Mouse (Mus musculus) ES-Bruce4 (cell line): ENCODE data around the gene Emsy. TPM values are rescaled to one million over a fixed set of nuclear protein-coding genes. Genes with fewer than 3 reads are reported as not detected.

Experiments used
- H3K27ac ChIP-seq: 2 replicates; pipeline ENCODE4 v1.5.1; 2012; ENCODE audit warnings: low read length, inconsistent platforms; ENCODE audit not compliant: insufficient read depth
- H3K27me3 ChIP-seq: 2 replicates; pipeline ENCODE4 v1.6.1; 2012; ENCODE audit warnings: mild to moderate bottlenecking, low read length, inconsistent platforms; ENCODE audit not compliant: control insufficient read depth, poor library complexity, insufficient read depth, severe bottlenecking
- H3K36me3 ChIP-seq: 2 replicates; pipeline ENCODE4 v1.6.1; 2012; ENCODE audit warnings: inconsistent platforms, mild to moderate bottlenecking, low read length, moderate library complexity; ENCODE audit not compliant: control insufficient read depth, poor library complexity, insufficient read depth, severe bottlenecking
- H3K4me1 ChIP-seq: one replicate; pipeline ENCODE4 v1.8.1; 2011; ENCODE audit warnings: low read length; ENCODE audit not compliant: control insufficient read depth, insufficient read depth
- H3K4me3 ChIP-seq: 2 replicates; pipeline ENCODE4 v1.5.1; 2011; ENCODE audit warnings: low read depth, mild to moderate bottlenecking, low read length
- H3K9ac ChIP-seq: 2 replicates; pipeline ENCODE4 v1.6.1; 2012; ENCODE audit warnings: low read depth, mild to moderate bottlenecking, inconsistent platforms; ENCODE audit not compliant: poor library complexity, severe bottlenecking
- H3K9me3 ChIP-seq: replicated peaks from 2 replicates; pipeline ENCODE4 v1.6.1; 2012; ENCODE audit warnings: mild to moderate bottlenecking, low read length, inconsistent platforms; ENCODE audit not compliant: control insufficient read depth, poor library complexity, insufficient read depth, severe bottlenecking
- CTCF ChIP-seq: IDR thresholded peaks from one replicate; pipeline ENCODE4 v1.8.1; 2011; ENCODE audit warnings: low read depth, low read length
- EP300 ChIP-seq: IDR thresholded peaks from 2 replicates; pipeline ENCODE4 v1.6.1; 2011; ENCODE audit warnings: low read depth, low read length; ENCODE audit not compliant: insufficient read depth
- POLR2A ChIP-seq: IDR thresholded peaks from one replicate; pipeline ENCODE4 v1.8.1; 2011; ENCODE audit warnings: low read length; ENCODE audit not compliant: insufficient read depth
- polyA plus RNA-seq: library from polyadenylated mRNA; stranded (reverse); fragments of >200 nt; gene quantifications from 2 replicates; pipeline ENCODE4 v1.2.4, GENCODE M21; 2011; ENCODE audit warnings: low read depth; ENCODE audit not compliant: missing spikeins, insufficient read depth, insufficient read length

Gene Emsy
- polyA plus RNA-seq, 1 experiment = 61.2 TPM

DNA sequence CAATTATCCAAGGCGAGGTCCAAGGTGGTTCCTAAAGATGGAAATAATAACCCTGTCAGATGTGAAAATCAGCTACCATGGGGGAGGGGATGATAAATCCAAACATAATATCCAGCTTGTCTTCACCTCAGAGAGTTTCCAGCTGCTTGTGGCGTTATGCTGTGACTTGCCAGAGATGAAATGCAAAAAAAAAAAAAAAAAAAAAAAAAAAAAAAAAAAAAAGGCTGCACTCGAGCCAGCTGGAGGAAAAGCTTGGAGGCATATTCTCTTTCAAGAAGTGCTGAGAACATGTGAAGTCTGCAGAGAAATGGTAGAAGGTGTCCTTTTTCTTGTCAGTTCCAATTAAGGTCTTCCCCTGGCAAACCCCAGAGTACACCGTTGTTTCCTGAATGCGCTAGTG, 8.6 kb upstream of the Emsy start:
- Histone ChIP-seq H3K4me3 (no peak overlapping the region), H3K4me1 (no peaks in the 10 kb centered on the region), H3K9me3 (no peaks in the 10 kb centered on the region), H3K27ac (no peak overlapping the region), H3K27me3 (no peaks in the 10 kb centered on the region), H3K36me3 (no peaks in the 10 kb centered on the region), H3K9ac (no peak overlapping the region)
- TF ChIP-seq POLR2A (no peak), EP300 (no peak), CTCF (no peak)

DNA sequence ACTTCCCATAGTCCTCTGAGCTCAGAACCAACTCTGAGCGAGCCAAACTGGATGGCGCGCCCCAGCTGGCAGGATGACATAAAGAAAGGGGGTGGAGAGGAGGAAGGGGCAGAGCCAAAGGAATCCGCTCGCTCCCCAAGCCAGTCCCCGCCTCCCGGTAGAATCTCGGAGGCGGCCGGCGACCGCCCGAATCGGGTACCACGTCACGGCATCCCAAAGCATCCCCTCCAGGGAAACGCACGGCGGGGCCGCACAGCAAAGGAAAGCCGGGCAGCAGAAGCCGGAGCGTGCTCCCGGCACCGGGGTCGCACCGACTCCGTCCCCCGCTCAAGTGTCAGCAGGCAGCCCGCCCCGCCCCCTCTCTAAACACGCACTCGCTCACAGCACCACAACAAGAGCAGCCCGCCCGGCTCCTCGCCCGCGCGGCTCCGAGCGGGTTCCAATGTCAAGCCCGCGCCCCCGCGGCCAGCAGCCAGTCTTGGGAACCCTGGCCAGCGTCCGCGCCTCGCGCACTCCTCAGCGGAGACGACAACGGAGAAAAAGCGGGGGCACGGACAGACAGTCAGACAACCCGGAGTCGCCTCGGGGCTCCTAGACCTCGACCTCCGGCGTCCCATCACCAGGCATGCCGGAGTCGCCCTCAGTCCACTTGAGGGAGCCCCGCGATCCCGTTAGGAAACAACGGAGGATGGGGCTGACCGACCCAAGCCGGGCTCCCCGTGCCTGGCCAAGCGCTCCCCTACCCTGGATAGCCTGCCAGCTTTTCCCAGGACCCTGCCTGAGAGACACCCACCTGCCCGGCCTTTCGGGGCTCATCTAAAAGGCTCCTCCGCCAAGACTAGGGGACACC, 677 bp downstream of the Emsy start:
- no peak for TF ChIP-seq CTCF
- peaks cover 19% of the 10 kb centered on the region for H3K36me3 ChIP-seq
- H3K27me3 ChIP-seq = no peaks in the 10 kb centered on the region
- H3K27ac ChIP-seq = peak overlapping the region; percentile 12; the same call in 1 of the 2 replicates
- peak overlapping the region; percentile 89 for H3K9ac ChIP-seq
- no peaks in the 10 kb centered on the region for H3K4me1 ChIP-seq
- H3K9me3 ChIP-seq = no peaks in the 10 kb centered on the region
- peak overlapping the region; percentile 99 for H3K4me3 ChIP-seq

DNA sequence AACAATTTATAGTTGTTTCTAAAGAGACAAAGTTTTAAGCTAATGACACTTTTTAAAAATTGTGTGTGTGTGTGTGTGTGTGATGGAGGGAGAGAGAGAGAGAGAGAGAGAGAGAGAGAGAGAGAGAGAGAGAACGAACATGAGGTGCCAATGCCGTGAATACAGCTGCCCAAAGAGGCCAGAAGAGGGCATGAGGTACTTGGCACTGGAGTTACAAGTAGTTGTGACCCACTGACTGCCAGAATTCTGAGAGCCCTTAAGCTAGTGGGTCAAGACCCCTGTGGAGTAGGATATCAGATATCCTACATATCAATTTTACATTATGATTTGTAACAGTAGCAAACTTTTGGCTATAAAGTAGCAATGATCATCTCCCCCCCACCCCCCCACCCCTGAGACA, 4.9 kb downstream of the Emsy start:
- TF ChIP-seq CTCF = no peak
- no peak for TF ChIP-seq POLR2A
- no peak for TF ChIP-seq EP300
- no peak overlapping the region for H3K27ac ChIP-seq
- H3K4me1 ChIP-seq = no peaks in the 10 kb centered on the region
- H3K9ac ChIP-seq = no peak overlapping the region
- no peaks in the 10 kb centered on the region for H3K9me3 ChIP-seq
- H3K4me3 ChIP-seq = no peak overlapping the region
- no peaks in the 10 kb centered on the region for H3K27me3 ChIP-seq
- peaks cover 19% of the 10 kb centered on the region for H3K36me3 ChIP-seq

DNA sequence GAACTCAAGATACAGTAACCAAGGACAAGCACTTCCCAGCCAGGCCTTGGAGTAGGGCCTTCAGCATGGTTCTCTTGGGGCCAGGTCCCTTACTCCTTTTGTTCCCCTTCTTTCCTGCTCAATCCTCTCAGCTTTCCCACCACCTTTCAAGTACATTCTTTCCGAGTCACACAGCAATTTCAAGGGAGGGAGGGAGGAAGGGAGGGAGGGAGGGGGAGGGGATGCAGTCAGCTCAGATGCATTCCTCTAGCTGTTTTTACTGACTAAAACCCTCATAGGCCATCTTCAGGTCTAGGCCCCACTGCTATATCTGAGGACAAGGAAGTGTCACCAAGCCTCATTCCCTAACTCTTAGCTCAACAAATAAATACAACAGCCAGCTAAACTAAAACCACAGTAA, 12.3 kb downstream of the Emsy start:
- TF ChIP-seq CTCF (no peak), POLR2A (no peak), EP300 (no peak)
- no peaks in the 10 kb centered on the region for H3K4me1 ChIP-seq
- no peak overlapping the region for H3K27ac ChIP-seq
- H3K4me3 ChIP-seq = no peak overlapping the region
- H3K9me3 ChIP-seq = no peaks in the 10 kb centered on the region
- H3K36me3 ChIP-seq = peaks cover 14% of the 10 kb centered on the region
- no peaks in the 10 kb centered on the region for H3K27me3 ChIP-seq
- no peak overlapping the region for H3K9ac ChIP-seq

DNA sequence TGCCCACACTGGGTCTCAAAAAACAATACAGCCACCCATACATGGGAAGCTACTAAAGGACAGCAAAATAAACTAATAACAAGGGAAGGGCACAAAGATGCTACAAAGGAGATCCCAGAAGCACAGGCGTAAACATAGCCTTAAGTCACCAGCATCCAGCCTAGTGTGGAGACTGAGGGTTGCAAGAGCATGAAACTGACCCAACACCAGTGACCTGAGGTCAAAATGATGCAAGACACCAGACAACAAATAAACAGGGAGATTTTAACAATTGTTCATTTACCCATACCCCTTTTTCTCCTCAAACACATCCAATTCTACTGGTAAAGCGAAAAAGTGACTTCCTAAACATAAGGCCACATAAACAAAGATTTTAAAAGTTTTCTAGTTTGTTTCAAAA, 20.0 kb downstream of the Emsy start:
- H3K9me3 ChIP-seq = no peaks in the 10 kb centered on the region
- no peak overlapping the region for H3K27ac ChIP-seq
- H3K9ac ChIP-seq = no peak overlapping the region
- peaks cover 11% of the 10 kb centered on the region for H3K36me3 ChIP-seq
- H3K4me3 ChIP-seq = no peak overlapping the region
- H3K27me3 ChIP-seq = no peaks in the 10 kb centered on the region
- TF ChIP-seq POLR2A (no peak), EP300 (no peak), CTCF (no peak)
- no peaks in the 10 kb centered on the region for H3K4me1 ChIP-seq

DNA sequence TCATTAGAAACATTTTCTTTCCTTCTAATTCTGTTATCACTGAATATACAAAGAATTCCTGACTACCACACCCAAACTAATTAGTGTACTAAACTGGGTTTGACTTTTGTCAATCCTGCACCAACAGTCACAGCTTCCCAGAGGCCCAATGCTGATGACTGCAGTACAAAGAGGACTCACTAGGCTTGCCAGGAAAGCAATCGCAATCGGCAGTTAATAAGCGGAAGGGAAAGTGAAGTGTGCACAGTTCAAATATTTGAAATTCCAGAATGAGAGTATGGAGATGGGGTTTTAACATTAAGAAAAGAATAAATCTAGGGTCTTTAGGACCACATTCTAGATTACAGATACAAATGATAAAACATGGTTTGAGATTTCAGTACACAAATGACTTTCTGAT, 23.6 kb downstream of the Emsy start:
- Histone ChIP-seq H3K9me3 (no peaks in the 10 kb centered on the region), H3K27me3 (no peaks in the 10 kb centered on the region), H3K27ac (no peak overlapping the region), H3K9ac (no peak overlapping the region), H3K4me3 (no peak overlapping the region), H3K36me3 (peaks cover 13% of the 10 kb centered on the region), H3K4me1 (no peaks in the 10 kb centered on the region)
- TF ChIP-seq EP300 = no peak
- no peak for TF ChIP-seq CTCF
- TF ChIP-seq POLR2A = no peak
